Mouse (Mus musculus): ENCODE measurements around the gene Gm33543. TPM values are rescaled to one million over a fixed set of nuclear protein-coding genes. Genes with fewer than 3 reads are reported as not detected.

Gm33543 gene
- polyA plus RNA-seq, 1 experiment from 2014 or later = not detected

DNA sequence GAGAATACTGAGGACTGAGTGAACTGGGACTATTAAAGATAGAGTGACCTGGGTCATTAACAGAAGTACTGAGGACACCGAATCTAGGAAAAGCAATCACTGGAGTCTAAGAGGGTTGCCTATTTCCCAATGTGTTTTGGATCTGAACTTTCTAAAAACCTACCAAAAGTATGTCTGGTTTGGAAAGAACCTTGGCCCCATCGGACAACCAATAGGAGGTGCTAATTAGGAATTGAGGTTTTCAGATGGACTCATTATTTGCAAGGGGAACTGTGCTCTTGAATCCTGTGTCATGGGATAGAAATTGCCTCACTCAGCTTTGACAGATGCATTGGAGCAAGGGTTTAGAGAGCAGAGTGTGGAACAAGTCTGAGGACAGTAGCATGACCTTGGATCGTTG lies 1.5 kb downstream of the Gm33543 start:
- H3K36me3 ChIP-seq (ENCODE audit: control insufficient read depth, insufficient read depth, low read length) = no peaks in the 10 kb centered on the region
- no peak for DNase-seq (ENCODE audit: low spot score)
- WGBS = 97% methylated on average over 3 of the region's 3 CpGs
- no peaks in the 10 kb centered on the region for H3K4me1 ChIP-seq (ENCODE audit: control insufficient read depth, insufficient read depth, low read length)
- H3K27ac ChIP-seq (ENCODE audit: low read depth, low read length) = no peak overlapping the region
- H3K4me2 ChIP-seq (ENCODE audit: low read length) = no peak overlapping the region
- H3K4me3 ChIP-seq (ENCODE audit: low read depth, low read length) = no peak overlapping the region
- no peaks in the 10 kb centered on the region for H3K27me3 ChIP-seq (replicated peaks; ENCODE audit: control insufficient read depth, insufficient read depth, low read length)
- no peak for ATAC-seq
- H3K9me3 ChIP-seq (replicated peaks; ENCODE audit: control insufficient read depth, low read length) = no peaks in the 10 kb centered on the region
- no peak overlapping the region for H3K9ac ChIP-seq (ENCODE audit: low read length)

DNA sequence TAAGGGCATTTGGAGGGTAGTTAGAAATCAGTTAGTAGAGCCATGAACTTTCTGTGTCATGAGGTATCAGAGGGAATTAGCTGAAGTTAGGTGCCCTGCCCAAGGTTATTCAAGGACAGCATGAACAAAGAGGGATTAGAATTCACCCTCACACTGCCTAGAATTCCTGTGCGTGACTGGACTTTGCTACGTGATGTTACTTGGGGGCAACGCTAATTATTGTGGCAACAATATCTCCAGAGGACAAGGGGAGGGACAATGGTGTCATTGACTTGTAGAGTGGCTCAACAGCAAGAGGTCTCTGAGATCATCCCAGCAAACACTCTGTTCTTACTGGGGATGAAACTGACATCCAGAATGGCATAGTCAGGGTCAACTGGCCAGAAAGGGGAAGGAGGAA lies 2.9 kb downstream of the Gm33543 start:
- H3K9me3 ChIP-seq (replicated peaks; ENCODE audit: control insufficient read depth, low read length) = no peaks in the 10 kb centered on the region
- 55% methylated on average over 3 of the region's 3 CpGs for WGBS
- DNase-seq (ENCODE audit: low spot score) (no peak), ATAC-seq (no peak)
- H3K4me2 ChIP-seq (ENCODE audit: low read length) = no peak overlapping the region
- no peaks in the 10 kb centered on the region for H3K4me1 ChIP-seq (ENCODE audit: control insufficient read depth, insufficient read depth, low read length)
- H3K36me3 ChIP-seq (ENCODE audit: control insufficient read depth, insufficient read depth, low read length) = no peaks in the 10 kb centered on the region
- H3K9ac ChIP-seq (ENCODE audit: low read length) = no peak overlapping the region
- no peak overlapping the region for H3K4me3 ChIP-seq (ENCODE audit: low read depth, low read length)
- H3K27me3 ChIP-seq (replicated peaks; ENCODE audit: control insufficient read depth, insufficient read depth, low read length) = no peaks in the 10 kb centered on the region
- no peak overlapping the region for H3K27ac ChIP-seq (ENCODE audit: low read depth, low read length)

DNA sequence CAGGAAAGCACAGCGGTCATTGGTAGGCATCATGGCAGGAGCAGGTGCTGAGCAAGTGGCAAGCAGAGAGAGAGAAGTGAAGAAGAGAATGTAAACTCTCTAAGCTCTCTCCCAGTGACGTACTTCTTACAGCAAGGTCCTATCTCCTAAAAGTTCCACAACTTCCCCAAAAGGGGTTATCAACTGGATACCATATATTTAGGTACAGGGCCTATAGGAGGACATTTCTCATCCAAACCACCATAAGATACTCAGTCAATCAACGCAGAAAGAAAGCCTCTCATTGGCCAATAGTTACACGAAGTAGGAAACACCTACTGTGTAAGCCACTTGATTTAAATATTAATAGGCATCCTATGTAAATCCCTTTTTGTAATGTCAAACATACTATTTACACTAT lies 3.7 kb downstream of the Gm33543 start:
- Histone ChIP-seq H3K9ac (ENCODE audit: low read length) (no peak overlapping the region), H3K9me3 (replicated peaks; ENCODE audit: control insufficient read depth, low read length) (no peaks in the 10 kb centered on the region), H3K4me3 (ENCODE audit: low read depth, low read length) (no peak overlapping the region), H3K36me3 (ENCODE audit: control insufficient read depth, insufficient read depth, low read length) (no peaks in the 10 kb centered on the region), H3K4me2 (ENCODE audit: low read length) (no peak overlapping the region), H3K27ac (ENCODE audit: low read depth, low read length) (no peak overlapping the region), H3K27me3 (replicated peaks; ENCODE audit: control insufficient read depth, insufficient read depth, low read length) (no peaks in the 10 kb centered on the region), H3K4me1 (ENCODE audit: control insufficient read depth, insufficient read depth, low read length) (no peaks in the 10 kb centered on the region)
- no peak for DNase-seq (ENCODE audit: low spot score)
- no peak for ATAC-seq
- 89% methylated on average over 4 of the region's 4 CpGs for WGBS

GRCm38 (mm10) chr10:95836530-95837264 lies 6.0 kb downstream of the Gm33543 start:
- WGBS = 81% methylated on average over 9 of the region's 9 CpGs
- H3K9ac ChIP-seq (ENCODE audit: low read length) = no peak overlapping the region
- H3K4me1 ChIP-seq (ENCODE audit: control insufficient read depth, insufficient read depth, low read length) = no peaks in the 10 kb centered on the region
- H3K4me3 ChIP-seq (ENCODE audit: low read depth, low read length) = no peak overlapping the region
- H3K9me3 ChIP-seq (replicated peaks; ENCODE audit: control insufficient read depth, low read length) = no peaks in the 10 kb centered on the region
- no peak overlapping the region for H3K27ac ChIP-seq (ENCODE audit: low read depth, low read length)
- H3K4me2 ChIP-seq (ENCODE audit: low read length) = no peak overlapping the region
- no peak for ATAC-seq
- no peaks in the 10 kb centered on the region for H3K27me3 ChIP-seq (replicated peaks; ENCODE audit: control insufficient read depth, insufficient read depth, low read length)
- DNase-seq (ENCODE audit: low spot score) = no peak
- H3K36me3 ChIP-seq (ENCODE audit: control insufficient read depth, insufficient read depth, low read length) = no peaks in the 10 kb centered on the region

DNA sequence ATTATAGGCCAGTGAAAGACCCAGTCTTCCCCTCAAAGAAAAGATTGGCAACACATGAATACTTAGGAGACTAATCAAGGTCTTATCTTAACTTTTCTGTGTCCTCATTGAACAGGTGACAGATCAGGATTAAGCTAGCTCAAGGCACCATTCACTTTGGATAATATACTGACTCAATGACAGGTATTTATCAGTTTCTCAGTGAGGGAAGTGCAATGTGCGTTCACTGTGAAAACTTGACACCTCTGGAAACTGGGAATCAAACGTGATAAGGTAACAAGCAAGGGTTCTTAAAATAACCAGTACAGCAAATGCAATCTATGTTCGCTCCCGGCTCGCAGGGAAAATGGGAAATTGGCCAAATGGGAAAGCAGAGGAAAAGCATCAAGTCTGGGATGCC lies 11.8 kb downstream of the Gm33543 start:
- H3K36me3 ChIP-seq (ENCODE audit: control insufficient read depth, insufficient read depth, low read length) = no peaks in the 10 kb centered on the region
- no peak for DNase-seq (ENCODE audit: low spot score)
- H3K9ac ChIP-seq (ENCODE audit: low read length) = no peak overlapping the region
- no peaks in the 10 kb centered on the region for H3K9me3 ChIP-seq (replicated peaks; ENCODE audit: control insufficient read depth, low read length)
- no peak overlapping the region for H3K4me3 ChIP-seq (ENCODE audit: low read depth, low read length)
- ATAC-seq = no peak
- WGBS = 76% methylated on average over 5 of the region's 5 CpGs
- no peak overlapping the region for H3K4me2 ChIP-seq (ENCODE audit: low read length)
- H3K4me1 ChIP-seq (ENCODE audit: control insufficient read depth, insufficient read depth, low read length) = no peaks in the 10 kb centered on the region
- no peak overlapping the region for H3K27ac ChIP-seq (ENCODE audit: low read depth, low read length)
- H3K27me3 ChIP-seq (replicated peaks; ENCODE audit: control insufficient read depth, insufficient read depth, low read length) = no peaks in the 10 kb centered on the region

DNA sequence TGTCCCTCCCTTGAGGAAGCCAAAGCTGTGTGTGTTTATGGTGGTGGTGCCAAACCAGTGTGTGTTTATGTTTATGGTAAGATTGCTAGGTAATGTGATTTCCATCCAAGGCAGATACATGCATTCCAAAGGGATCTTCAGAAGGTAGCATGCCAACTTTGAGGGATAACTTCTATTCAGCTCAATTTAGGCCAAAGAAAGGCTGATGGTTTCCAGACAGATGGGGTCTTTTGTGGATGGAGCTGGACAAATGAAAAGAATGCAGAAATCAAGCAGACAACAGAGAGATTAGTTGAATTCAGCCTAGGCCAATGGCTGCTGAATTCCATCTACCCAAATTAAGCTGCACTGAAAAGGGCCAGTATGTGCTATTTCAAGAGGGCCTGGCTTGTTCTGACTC lies 13.3 kb downstream of the Gm33543 start:
- DNase-seq (ENCODE audit: low spot score) (no peak), ATAC-seq (no peak)
- no peaks in the 10 kb centered on the region for H3K9me3 ChIP-seq (replicated peaks; ENCODE audit: control insufficient read depth, low read length)
- no peak overlapping the region for H3K4me3 ChIP-seq (ENCODE audit: low read depth, low read length)
- no peaks in the 10 kb centered on the region for H3K4me1 ChIP-seq (ENCODE audit: control insufficient read depth, insufficient read depth, low read length)
- no peak overlapping the region for H3K4me2 ChIP-seq (ENCODE audit: low read length)
- no peak overlapping the region for H3K27ac ChIP-seq (ENCODE audit: low read depth, low read length)
- no peaks in the 10 kb centered on the region for H3K27me3 ChIP-seq (replicated peaks; ENCODE audit: control insufficient read depth, insufficient read depth, low read length)
- no peaks in the 10 kb centered on the region for H3K36me3 ChIP-seq (ENCODE audit: control insufficient read depth, insufficient read depth, low read length)
- no peak overlapping the region for H3K9ac ChIP-seq (ENCODE audit: low read length)

GRCm38 (mm10) chr10:95828374-95828773 lies 14.4 kb downstream of the Gm33543 start:
- Histone ChIP-seq H3K27ac (ENCODE audit: low read depth, low read length) (no peak overlapping the region), H3K27me3 (replicated peaks; ENCODE audit: control insufficient read depth, insufficient read depth, low read length) (no peaks in the 10 kb centered on the region), H3K4me2 (ENCODE audit: low read length) (no peak overlapping the region), H3K9ac (ENCODE audit: low read length) (no peak overlapping the region), H3K36me3 (ENCODE audit: control insufficient read depth, insufficient read depth, low read length) (no peaks in the 10 kb centered on the region), H3K9me3 (replicated peaks; ENCODE audit: control insufficient read depth, low read length) (no peaks in the 10 kb centered on the region), H3K4me3 (ENCODE audit: low read depth, low read length) (no peak overlapping the region), H3K4me1 (ENCODE audit: control insufficient read depth, insufficient read depth, low read length) (no peaks in the 10 kb centered on the region)
- DNase-seq (ENCODE audit: low spot score) (no peak), ATAC-seq (no peak)
- WGBS = 87% methylated on average over 5 of the region's 5 CpGs

DNA sequence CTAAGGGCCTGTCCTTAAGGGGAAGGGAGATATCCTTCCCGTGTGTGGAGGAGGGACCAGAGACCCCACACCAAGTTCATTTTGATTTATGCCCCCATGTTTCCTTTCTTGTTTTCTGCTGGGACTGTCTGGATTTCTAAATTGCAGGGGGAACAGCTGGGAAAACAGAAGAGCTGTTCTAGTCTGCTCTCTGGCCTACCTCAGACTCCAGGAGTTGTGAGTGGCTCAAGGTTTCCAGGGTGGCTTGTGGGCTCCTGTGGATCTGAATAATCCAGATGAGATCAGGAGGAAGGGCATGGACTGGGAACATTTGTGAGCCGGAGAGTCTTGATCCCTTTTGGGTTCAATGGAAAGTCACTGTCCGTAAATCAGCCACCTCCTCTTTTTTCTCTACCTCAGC lies 17.1 kb downstream of the Gm33543 start:
- Histone ChIP-seq H3K36me3 (ENCODE audit: control insufficient read depth, insufficient read depth, low read length) (no peaks in the 10 kb centered on the region), H3K27ac (ENCODE audit: low read depth, low read length) (no peak overlapping the region), H3K9ac (ENCODE audit: low read length) (no peak overlapping the region), H3K9me3 (replicated peaks; ENCODE audit: control insufficient read depth, low read length) (no peaks in the 10 kb centered on the region), H3K4me1 (ENCODE audit: control insufficient read depth, insufficient read depth, low read length) (no peaks in the 10 kb centered on the region), H3K4me3 (ENCODE audit: low read depth, low read length) (no peak overlapping the region), H3K4me2 (ENCODE audit: low read length) (no peak overlapping the region), H3K27me3 (replicated peaks; ENCODE audit: control insufficient read depth, insufficient read depth, low read length) (no peaks in the 10 kb centered on the region)
- DNase-seq (ENCODE audit: low spot score) (no peak), ATAC-seq (no peak)
- 59% methylated on average over 3 of the region's 3 CpGs for WGBS

DNA sequence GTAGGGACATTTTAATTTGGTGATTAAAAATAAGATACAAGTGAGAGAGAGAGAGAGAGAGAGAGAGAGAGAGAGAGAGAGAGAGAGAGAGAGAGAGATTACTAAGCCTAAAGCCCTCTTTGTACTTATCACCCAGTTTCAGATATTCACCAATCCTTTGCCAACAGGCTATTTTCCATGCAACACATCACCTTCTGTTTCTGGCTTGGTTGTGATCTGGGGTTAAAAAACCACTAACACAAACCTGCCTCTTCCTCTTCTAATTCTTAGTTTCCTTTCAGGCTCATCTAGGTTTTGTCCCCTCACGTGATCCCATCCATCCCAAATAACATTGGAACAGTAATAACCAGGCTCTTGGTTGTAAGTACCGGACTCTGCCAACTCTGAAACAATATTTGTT lies 24.2 kb downstream of the Gm33543 start:
- H3K36me3 ChIP-seq (ENCODE audit: control insufficient read depth, insufficient read depth, low read length) = no peaks in the 10 kb centered on the region
- WGBS = 91% methylated on average over 2 of the region's 2 CpGs
- DNase-seq (ENCODE audit: low spot score) = no peak

More for the DNA sequence above, 24.2 kb downstream of the Gm33543 start:
- Histone ChIP-seq H3K4me2 (ENCODE audit: low read length) (no peak overlapping the region), H3K9me3 (replicated peaks; ENCODE audit: control insufficient read depth, low read length) (no peaks in the 10 kb centered on the region), H3K4me3 (ENCODE audit: low read depth, low read length) (no peak overlapping the region), H3K9ac (ENCODE audit: low read length) (no peak overlapping the region), H3K27me3 (replicated peaks; ENCODE audit: control insufficient read depth, insufficient read depth, low read length) (no peaks in the 10 kb centered on the region), H3K4me1 (ENCODE audit: control insufficient read depth, insufficient read depth, low read length) (peaks cover 3% of the 10 kb centered on the region; the same call in 1 of the 2 replicates), H3K27ac (ENCODE audit: low read depth, low read length) (no peak overlapping the region)
- no peak for ATAC-seq

Data from forebrain, embryonic 14.5 days (tissue).